Mouse (Mus musculus) embryo, embryonic 11.5 days (tissue): ENCODE results near the gene Syt1.
A peak's percentile ranks its signal among the peaks of the same experiment; 100 is the strongest.

ENCODE experiments used
- DNase-seq: peaks from one replicate; pipeline ENCODE4 v3.0.0-alpha.2; 2012; ENCODE audit warnings: low read depth, low spot score

Gene Syt1

GRCm38 (mm10) chr10:108580786-108581420, 429.9 kb downstream of the Syt1 start:
- DNase-seq: no peak

- no peak for DNase-seq
Observed at GRCm38 (mm10) chr10:108579396-108579795, 431.4 kb downstream of the Syt1 start.

GRCm38 (mm10) chr10:108577611-108578010, 433.2 kb downstream of the Syt1 start:
- DNase-seq: no peak

GRCm38 (mm10) chr10:108572764-108573163, 438.0 kb downstream of the Syt1 start:
- DNase-seq: no peak

- DNase-seq: no peak
Observed at GRCm38 (mm10) chr10:108571104-108571503, 439.7 kb downstream of the Syt1 start.

GRCm38 (mm10) chr10:108569568-108570139, 441.1 kb downstream of the Syt1 start:
- no peak for DNase-seq

- no peak for DNase-seq
Observed at GRCm38 (mm10) chr10:108568925-108569324, 441.9 kb downstream of the Syt1 start.

GRCm38 (mm10) chr10:108568136-108568535, 442.6 kb downstream of the Syt1 start:
- peak; percentile 46 for DNase-seq

- no peak for DNase-seq
Observed at GRCm38 (mm10) chr10:108567456-108567855, 443.3 kb downstream of the Syt1 start.

GRCm38 (mm10) chr10:108559607-108559908, 451.2 kb downstream of the Syt1 start:
- DNase-seq: no peak

- DNase-seq: no peak
Observed at GRCm38 (mm10) chr10:108558812-108559606, 451.8 kb downstream of the Syt1 start.

GRCm38 (mm10) chr10:108552544-108552943, 458.2 kb downstream of the Syt1 start:
- no peak for DNase-seq

GRCm38 (mm10) chr10:108545715-108546114, 465.1 kb downstream of the Syt1 start:
- DNase-seq: no peak

- no peak for DNase-seq
Observed at GRCm38 (mm10) chr10:108541555-108541954, 469.2 kb downstream of the Syt1 start.

GRCm38 (mm10) chr10:108538546-108538945, 472.2 kb downstream of the Syt1 start:
- DNase-seq: no peak

GRCm38 (mm10) chr10:108537641-108538040, 473.1 kb downstream of the Syt1 start:
- DNase-seq: peak; percentile 24

GRCm38 (mm10) chr10:108535922-108536321, 474.9 kb downstream of the Syt1 start:
- no peak for DNase-seq

GRCm38 (mm10) chr10:108534112-108534511, 476.7 kb downstream of the Syt1 start:
- no peak for DNase-seq

- DNase-seq: no peak
Observed at GRCm38 (mm10) chr10:108532916-108533315, 477.9 kb downstream of the Syt1 start.

- DNase-seq: no peak
Observed at GRCm38 (mm10) chr10:108532283-108532682, 478.5 kb downstream of the Syt1 start.

GRCm38 (mm10) chr10:108531641-108532040, 479.1 kb downstream of the Syt1 start:
- DNase-seq: no peak

- no peak for DNase-seq
Observed at GRCm38 (mm10) chr10:108531111-108531510, 479.7 kb downstream of the Syt1 start.

- no peak for DNase-seq
Observed at GRCm38 (mm10) chr10:108528338-108528737, 482.4 kb downstream of the Syt1 start.
